Mouse (Mus musculus): ENCODE measurements around the gene 4930516K23Rik.

4930516K23Rik gene

GRCm38 (mm10) chr7:104061345-104061744 lies at the start of gene 4930516K23Rik:
Gene 4930516K23Rik, minus strand, starts transcription at chr7:104061445.
- DNase-seq (ENCODE audit: low read depth), result no peak

GRCm38 (mm10) chr7:104104757-104104972 lies 43.4 kb upstream of the 4930516K23Rik start, which contains the start of gene Olfr646:
Gene Olfr646, plus strand, starts transcription at chr7:104104873.
- DNase-seq (ENCODE audit: low read depth), result no peak

- no peak for DNase-seq (ENCODE audit: low read depth)
These were observed 42.9 kb upstream of the 4930516K23Rik start for GRCm38 (mm10) chr7:104103913-104104756.

- DNase-seq (ENCODE audit: low read depth), result no peak
These were observed 24.1 kb upstream of the 4930516K23Rik start, which contains the start of gene Olfr645 for GRCm38 (mm10) chr7:104085365-104085764. Gene Olfr645, minus strand, starts transcription at chr7:104085465.

GRCm38 (mm10) chr7:104071769-104072168 lies 10.5 kb upstream of the 4930516K23Rik start, which contains the start of gene Olfr644:
Gene Olfr644, minus strand, starts transcription at chr7:104071869.
- no peak for DNase-seq (ENCODE audit: low read depth)

GRCm38 (mm10) chr7:104059215-104059614 lies 2.0 kb downstream of the 4930516K23Rik start:
- no peak for DNase-seq (ENCODE audit: low read depth)

- no peak for DNase-seq (ENCODE audit: low read depth)
These were observed 8.7 kb downstream of the 4930516K23Rik start, which contains the start of gene Olfr642 for GRCm38 (mm10) chr7:104052566-104052965. Gene Olfr642, minus strand, starts transcription at chr7:104052666.

- no peak for DNase-seq (ENCODE audit: low read depth)
These were observed 10.5 kb downstream of the 4930516K23Rik start for GRCm38 (mm10) chr7:104050745-104051144.

GRCm38 (mm10) chr7:104035145-104035544 lies 26.1 kb downstream of the 4930516K23Rik start, which contains the start of gene Olfr641:
Gene Olfr641, plus strand, starts transcription at chr7:104035445.
- no peak for DNase-seq (ENCODE audit: low read depth)

- DNase-seq (ENCODE audit: low read depth), result no peak
These were observed 34.3 kb downstream of the 4930516K23Rik start for GRCm38 (mm10) chr7:104026978-104027377.

- DNase-seq (ENCODE audit: low read depth), result no peak
These were observed 35.8 kb downstream of the 4930516K23Rik start, which contains the start of gene Olfr640 for GRCm38 (mm10) chr7:104025473-104025872. Gene Olfr640, minus strand, starts transcription at chr7:104025573.

GRCm38 (mm10) chr7:104021651-104022050 lies 39.6 kb downstream of the 4930516K23Rik start:
- no peak for DNase-seq (ENCODE audit: low read depth)

- no peak for DNase-seq (ENCODE audit: low read depth)
These were observed 42.3 kb downstream of the 4930516K23Rik start for GRCm38 (mm10) chr7:104018953-104019352.

GRCm38 (mm10) chr7:104017203-104017602 lies 44.0 kb downstream of the 4930516K23Rik start, which contains the start of gene Olfr639:
Gene Olfr639, minus strand, starts transcription at chr7:104017303.
- no peak for DNase-seq (ENCODE audit: low read depth)

Data from fibroblast of lung, adult 2 months (primary cell).